Mouse (Mus musculus) hindbrain, embryonic 14.5 days (tissue): Measurements from ENCODE around the gene Lfng. TPM values are rescaled to one million over a fixed set of nuclear protein-coding genes. Genes with fewer than 3 reads are reported as not detected.
A peak's percentile ranks its signal among the peaks of the same experiment; 100 is the strongest.

Source experiments
- ATAC-seq: fragments of 200-750 bp; cut with Nextera tagmentation; 2 replicates; pipeline ENCODE4 v1.8.0; 2017; ENCODE audit warnings: moderate number of reproducible peaks, mild to moderate bottlenecking, moderate TSS enrichment, moderate library complexity; ENCODE audit not compliant: low FRiP score
- DNase-seq: peaks from one replicate; pipeline ENCODE4 v3.0.0-alpha.2; 2015; ENCODE audit warnings: low spot score
- H3K27ac ChIP-seq: fragments of 300-500 bp; sonication (generic); 2 replicates; pipeline ENCODE4 v1.5.1; 2014; ENCODE audit warnings: mild to moderate bottlenecking, moderate library complexity
- H3K27me3 ChIP-seq: fragments of 300-500 bp; sonication (generic); 2 replicates; pipeline ENCODE4 v1.6.1; 2014; ENCODE audit warnings: mild to moderate bottlenecking, low read length, mixed read lengths; ENCODE audit not compliant: control insufficient read depth, insufficient read depth
- H3K36me3 ChIP-seq: fragments of 300-500 bp; sonication (generic); replicated peaks from 2 replicates; pipeline ENCODE4 v1.6.1; 2014; ENCODE audit not compliant: control insufficient read depth, insufficient read depth
- H3K4me1 ChIP-seq: fragments of 300-500 bp; sonication (generic); replicated peaks from 2 replicates; pipeline ENCODE4 v1.6.1; 2014; ENCODE audit warnings: antibody characterized with exemption, low read length, mixed read lengths; ENCODE audit not compliant: control insufficient read depth, insufficient read depth
- H3K4me2 ChIP-seq: fragments of 300-500 bp; sonication (generic); replicated peaks from 2 replicates; pipeline ENCODE4 v1.6.1; 2014; ENCODE audit warnings: mild to moderate bottlenecking, moderate library complexity
- H3K4me3 ChIP-seq: fragments of 300-500 bp; sonication (generic); replicated peaks from 2 replicates; pipeline ENCODE4 v1.5.1; 2014; ENCODE audit warnings: mild to moderate bottlenecking, low read length
- H3K9ac ChIP-seq: fragments of 300-500 bp; sonication (generic); 2 replicates; pipeline ENCODE4 v1.6.1; 2014
- H3K9me3 ChIP-seq: fragments of 300-500 bp; sonication (generic); 2 replicates; pipeline ENCODE4 v1.6.1; 2016; ENCODE audit warnings: low read length; ENCODE audit not compliant: control insufficient read depth
- WGBS: fragments of 180-500 bp; shearing (Covaris S2); extraction: QIAGEN DNeasy Blood & Tissue Kit; methylation state at CpG from one replicate; pipeline ENCODE4 v1.1.7; 2014; 5-methylcytosine and 5-hydroxymethylcytosine counted together
- polyA plus RNA-seq: library from polyadenylated mRNA; unstranded; fragments of >200 nt; fragmentation: Nextera tagmentation; extraction: Ambion mirVana; gene quantifications from 2 replicates; pipeline ENCODE4 v1.2.1, GENCODE M21; 2014

Lfng gene
- polyA plus RNA-seq, 1 experiment from 2014 or later: 25.7 TPM

GRCm38 (mm10) chr5:140619151-140619771 is 12.1 kb downstream of the Lfng start:
- H3K27me3 ChIP-seq: no peaks in the 10 kb centered on the region
- H3K9ac ChIP-seq: no peak overlapping the region
- no peaks in the 10 kb centered on the region for H3K4me1 ChIP-seq
- no peak overlapping the region for H3K4me2 ChIP-seq
- ATAC-seq (peak; percentile 19; the same call in 1 of the 2 replicates), DNase-seq (peak; percentile 76)
- H3K27ac ChIP-seq: no peak overlapping the region
- H3K9me3 ChIP-seq: no peaks in the 10 kb centered on the region
- H3K4me3 ChIP-seq: no peak overlapping the region
- 20% methylated on average over 6 of the region's 6 CpGs for WGBS
- H3K36me3 ChIP-seq: peaks cover 41% of the 10 kb centered on the region

GRCm38 (mm10) chr5:140619895-140620736 is 13.0 kb downstream of the Lfng start:
- Histone ChIP-seq H3K9ac (no peak overlapping the region), H3K4me3 (no peak overlapping the region), H3K27ac (peak overlapping the region; percentile 33; the same call in 1 of the 2 replicates), H3K27me3 (no peaks in the 10 kb centered on the region), H3K4me1 (no peaks in the 10 kb centered on the region), H3K36me3 (peaks cover 46% of the 10 kb centered on the region), H3K9me3 (no peaks in the 10 kb centered on the region), H3K4me2 (no peak overlapping the region)
- ATAC-seq (peak; percentile 22), DNase-seq (no peak)
- WGBS: 54% methylated on average over 7 of the region's 7 CpGs

- Histone ChIP-seq H3K4me2 (no peak overlapping the region), H3K4me1 (no peaks in the 10 kb centered on the region), H3K27ac (peak overlapping the region; percentile 49; the same call in 1 of the 2 replicates), H3K36me3 (peaks cover 52% of the 10 kb centered on the region), H3K4me3 (no peak overlapping the region), H3K27me3 (no peaks in the 10 kb centered on the region), H3K9ac (no peak overlapping the region), H3K9me3 (no peaks in the 10 kb centered on the region)
- DNase-seq: no peak
- no peak for ATAC-seq
- 57% methylated on average over 9 of the region's 9 CpGs for WGBS
Measured at GRCm38 (mm10) chr5:140621092-140621491, 14.0 kb downstream of the Lfng start.

GRCm38 (mm10) chr5:140621517-140621916 is 14.4 kb downstream of the Lfng start:
- Histone ChIP-seq H3K27ac (no peak overlapping the region), H3K4me2 (no peak overlapping the region), H3K36me3 (peaks cover 53% of the 10 kb centered on the region), H3K27me3 (no peaks in the 10 kb centered on the region), H3K9ac (no peak overlapping the region), H3K9me3 (no peaks in the 10 kb centered on the region), H3K4me1 (no peaks in the 10 kb centered on the region), H3K4me3 (no peak overlapping the region)
- WGBS: 66% methylated on average over 10 of the region's 10 CpGs
- no peak for ATAC-seq
- no peak for DNase-seq

DNA sequence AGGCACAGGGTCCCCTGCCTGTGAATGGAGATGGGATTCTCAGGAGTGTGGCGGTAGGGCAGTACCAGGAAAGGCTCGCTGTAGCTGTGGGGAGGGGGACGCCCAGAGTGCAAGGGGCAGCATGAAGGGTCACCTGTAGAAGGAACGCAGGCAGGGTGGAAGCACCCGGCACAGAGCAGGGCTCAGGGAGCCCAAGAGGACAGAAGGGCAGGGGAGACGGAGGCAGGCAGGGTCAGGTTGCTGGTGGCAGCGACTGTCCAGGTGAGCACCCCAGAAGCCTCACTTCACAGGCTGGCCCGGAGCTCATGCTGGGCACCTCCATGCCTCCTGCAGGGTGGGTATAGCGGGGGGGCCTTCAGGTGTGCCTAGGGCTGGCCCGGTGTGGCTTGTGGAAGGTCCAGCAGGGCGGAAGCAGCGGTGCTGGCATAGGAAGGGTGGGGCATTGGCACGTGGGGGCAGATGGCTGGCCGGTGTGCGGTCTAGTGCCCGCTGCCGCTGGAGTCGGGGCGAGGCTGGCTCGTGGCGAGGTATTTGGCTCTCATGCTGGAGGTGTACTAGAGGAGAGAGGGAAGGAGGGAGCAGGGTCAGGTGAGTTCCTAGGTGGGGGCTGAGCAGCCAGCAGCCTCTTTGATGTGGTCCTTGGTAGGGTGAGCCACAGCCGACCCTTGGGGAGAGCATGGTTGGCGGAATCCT is 16.0 kb downstream of the Lfng start:
- WGBS: 95% methylated on average over 23 of the region's 23 CpGs
- Histone ChIP-seq H3K9me3 (no peaks in the 10 kb centered on the region), H3K36me3 (peaks cover 69% of the 10 kb centered on the region), H3K4me1 (no peaks in the 10 kb centered on the region), H3K27ac (no peak overlapping the region), H3K27me3 (no peaks in the 10 kb centered on the region), H3K4me3 (no peak overlapping the region), H3K4me2 (no peak overlapping the region), H3K9ac (no peak overlapping the region)
- ATAC-seq: no peak
- no peak for DNase-seq

DNA sequence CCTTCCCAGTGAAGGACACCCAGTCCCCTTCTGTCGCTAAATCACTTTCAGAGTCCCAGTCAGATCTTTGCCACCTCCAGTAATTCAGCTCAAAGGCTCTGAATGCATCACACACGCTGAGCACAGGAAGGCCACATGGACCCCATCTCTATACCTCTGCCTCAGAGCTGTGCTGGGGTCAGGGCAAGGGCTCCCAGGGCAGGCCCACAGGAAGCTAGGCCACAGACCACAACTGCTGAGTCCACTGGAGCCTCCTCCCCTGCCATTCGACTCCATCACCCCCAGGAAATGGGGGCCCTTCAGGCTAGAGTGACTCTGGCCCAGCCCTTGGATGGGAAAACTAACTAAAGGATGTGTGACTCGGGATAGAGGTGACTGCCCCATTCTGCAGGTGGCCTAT is 16.7 kb downstream of the Lfng start:
- WGBS: 84% methylated on average over 4 of the region's 4 CpGs
- H3K36me3 ChIP-seq: peaks cover 75% of the 10 kb centered on the region
- no peak overlapping the region for H3K9ac ChIP-seq
- no peak overlapping the region for H3K4me3 ChIP-seq
- H3K4me1 ChIP-seq: no peaks in the 10 kb centered on the region
- H3K27me3 ChIP-seq: no peaks in the 10 kb centered on the region
- H3K9me3 ChIP-seq: no peaks in the 10 kb centered on the region
- DNase-seq (no peak), ATAC-seq (no peak)
- H3K4me2 ChIP-seq: no peak overlapping the region
- no peak overlapping the region for H3K27ac ChIP-seq

DNA sequence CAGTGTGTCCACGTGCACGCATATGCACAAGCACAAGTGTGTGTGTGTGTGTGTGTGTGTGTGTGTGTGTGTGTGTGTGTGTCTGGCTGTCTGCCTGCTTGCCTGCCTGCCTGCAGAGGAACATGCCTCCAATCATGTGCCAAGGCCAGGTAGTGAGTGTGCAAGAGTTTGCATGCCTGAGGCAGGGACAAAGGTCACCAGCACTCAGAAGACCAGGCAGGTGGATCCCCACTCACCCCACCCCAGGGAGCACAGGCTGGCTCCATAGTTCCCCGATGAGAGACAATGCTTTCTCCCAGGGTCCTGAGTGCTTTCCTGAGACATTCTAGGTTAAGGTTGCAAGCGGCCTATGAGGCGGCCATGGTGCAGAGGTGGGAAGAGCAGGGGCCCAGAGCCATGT is 17.1 kb downstream of the Lfng start:
- peaks cover 80% of the 10 kb centered on the region for H3K36me3 ChIP-seq
- H3K4me1 ChIP-seq: no peaks in the 10 kb centered on the region
- ATAC-seq: no peak
- no peak for DNase-seq
- no peaks in the 10 kb centered on the region for H3K9me3 ChIP-seq
- 98% methylated on average over 5 of the region's 5 CpGs for WGBS
- no peaks in the 10 kb centered on the region for H3K27me3 ChIP-seq
- H3K27ac ChIP-seq: no peak overlapping the region
- no peak overlapping the region for H3K4me2 ChIP-seq
- H3K4me3 ChIP-seq: no peak overlapping the region
- no peak overlapping the region for H3K9ac ChIP-seq

DNA sequence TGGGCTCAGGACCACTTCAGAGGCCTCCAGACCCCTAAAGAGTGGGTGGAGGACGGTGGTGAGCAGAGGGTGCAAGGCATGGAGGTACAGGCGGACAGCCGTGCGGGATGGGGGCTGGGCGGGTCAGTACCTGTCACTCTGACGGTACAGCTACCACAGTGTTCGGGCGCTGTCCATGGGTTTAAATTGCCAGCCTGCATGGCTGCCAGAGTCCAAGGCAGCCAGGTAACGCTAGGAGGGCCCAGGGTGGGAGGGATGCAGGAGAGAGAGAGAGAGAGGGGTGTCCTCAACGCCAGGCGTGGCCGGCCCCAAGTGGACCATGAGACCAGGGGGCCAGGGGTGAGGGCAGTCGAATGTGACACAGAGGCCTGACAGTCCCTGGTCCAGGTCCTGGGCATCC is 17.8 kb downstream of the Lfng start:
- peaks cover 87% of the 10 kb centered on the region for H3K36me3 ChIP-seq
- H3K9ac ChIP-seq: no peak overlapping the region
- 91% methylated on average over 12 of the region's 13 CpGs for WGBS
- no peaks in the 10 kb centered on the region for H3K27me3 ChIP-seq
- H3K4me1 ChIP-seq: no peaks in the 10 kb centered on the region
- H3K27ac ChIP-seq: no peak overlapping the region
- no peak overlapping the region for H3K4me3 ChIP-seq
- DNase-seq (no peak), ATAC-seq (no peak)
- no peak overlapping the region for H3K4me2 ChIP-seq
- no peaks in the 10 kb centered on the region for H3K9me3 ChIP-seq

- H3K27ac ChIP-seq: no peak overlapping the region
- DNase-seq: no peak
- no peak overlapping the region for H3K4me3 ChIP-seq
- no peak overlapping the region for H3K4me2 ChIP-seq
- 94% methylated on average over 5 of the region's 5 CpGs for WGBS
- H3K36me3 ChIP-seq: peaks cover 96% of the 10 kb centered on the region
- no peak overlapping the region for H3K9ac ChIP-seq
- no peaks in the 10 kb centered on the region for H3K9me3 ChIP-seq
- no peak for ATAC-seq
- H3K27me3 ChIP-seq: no peaks in the 10 kb centered on the region
- H3K4me1 ChIP-seq: no peaks in the 10 kb centered on the region
Measured at GRCm38 (mm10) chr5:140627580-140627979, 20.5 kb downstream of the Lfng start.
